Mouse (Mus musculus) brain, embryonic 14.5 days (tissue): ENCODE measurements around the gene Btc.

Experiments used
- CTCF ChIP-seq: fragments of 200-500 bp; IDR thresholded peaks from 2 replicates; pipeline ENCODE4 v1.5.1; 2012; ENCODE audit warnings: inconsistent platforms, mild to moderate bottlenecking, moderate library complexity, borderline replicate concordance; ENCODE audit not compliant: insufficient read depth, insufficient read length; ENCODE audit errors: extremely low read depth
- POLR2A ChIP-seq: fragments of 200-500 bp; IDR thresholded peaks from 2 replicates; pipeline ENCODE4 v1.6.1; 2012; ENCODE audit warnings: mild to moderate bottlenecking, inconsistent platforms, borderline replicate concordance; ENCODE audit not compliant: poor library complexity, insufficient read depth, insufficient read length, severe bottlenecking; ENCODE audit errors: extremely low read depth

- TF ChIP-seq CTCF: no peak
- TF ChIP-seq POLR2A: no peak
Observed at GRCm38 (mm10) chr5:91400493-91401096, 2.2 kb downstream of the Btc start.
